Mouse (Mus musculus) heart, embryonic 13.5 days (tissue): ENCODE measurements around the gene Bloc1s3. TPM values are rescaled to one million over a fixed set of nuclear protein-coding genes. Genes with fewer than 3 reads are reported as not detected.
"Not testable (repeated sequence)": the region's sequence is repeated elsewhere in the genome, so short reads cannot be mapped to it uniquely, and the experiment has no call there.

ENCODE experiments used
- ATAC-seq: fragments of 200-750 bp; cut with Nextera tagmentation; 2 replicates; pipeline ENCODE4 v1.8.0; 2017; ENCODE audit warnings: moderate TSS enrichment; ENCODE audit not compliant: insufficient number of reproducible peaks, low FRiP score, low TSS enrichment; ENCODE audit errors: extremely low read depth
- H3K27ac ChIP-seq: fragments of 300-500 bp; sonication (generic); replicated peaks from 2 replicates; pipeline ENCODE4 v1.5.1; 2015; ENCODE audit warnings: moderate library complexity, mild to moderate bottlenecking, inconsistent platforms
- H3K27me3 ChIP-seq: fragments of 300-500 bp; sonication (generic); replicated peaks from 2 replicates; pipeline ENCODE4 v1.6.1; 2015; ENCODE audit warnings: mild to moderate bottlenecking, inconsistent platforms
- H3K36me3 ChIP-seq: fragments of 300-500 bp; sonication (generic); 2 replicates; pipeline ENCODE4 v1.6.1; 2015; ENCODE audit warnings: mild to moderate bottlenecking, inconsistent platforms
- H3K4me1 ChIP-seq: fragments of 300-500 bp; sonication (generic); 2 replicates; pipeline ENCODE4 v1.6.1; 2015; ENCODE audit warnings: inconsistent platforms
- H3K4me2 ChIP-seq: fragments of 300-500 bp; sonication (generic); 2 replicates; pipeline ENCODE4 v1.6.1; 2015; ENCODE audit warnings: inconsistent platforms, mild to moderate bottlenecking, moderate library complexity
- H3K4me3 ChIP-seq: fragments of 300-500 bp; sonication (generic); 2 replicates; pipeline ENCODE4 v1.5.1; 2015; ENCODE audit warnings: moderate library complexity, mild to moderate bottlenecking, inconsistent platforms
- H3K9ac ChIP-seq: fragments of 300-500 bp; sonication (generic); 2 replicates; pipeline ENCODE4 v1.6.1; 2015; ENCODE audit warnings: inconsistent platforms, mild to moderate bottlenecking, moderate library complexity
- H3K9me3 ChIP-seq: fragments of 300-500 bp; sonication (generic); 2 replicates; pipeline ENCODE4 v1.6.1; 2016; ENCODE audit warnings: inconsistent platforms
- WGBS: fragments of 180-500 bp; shearing (Covaris S2); methylation state at CpG from one replicate; pipeline ENCODE4 v1.1.7; 2015; ENCODE audit warnings: mixed read lengths; 5-methylcytosine and 5-hydroxymethylcytosine counted together
- polyA plus RNA-seq: library from polyadenylated mRNA; unstranded; fragments of >200 nt; fragmentation: Nextera tagmentation; extraction: Ambion mirVana; gene quantifications from 2 replicates; pipeline ENCODE4 v1.2.1, GENCODE M21; 2015

Gene Bloc1s3
- polyA plus RNA-seq, 1 experiment from 2014 or later, result 1.5 TPM

GRCm38 (mm10) chr7:19512353-19512752 is 4.2 kb upstream of the Bloc1s3 start:
- WGBS, result 64% methylated on average over 6 of the region's 6 CpGs
- no peaks in the 10 kb centered on the region for H3K36me3 ChIP-seq
- no peak overlapping the region for H3K27ac ChIP-seq
- ATAC-seq, result no peak
- no peaks in the 10 kb centered on the region for H3K9me3 ChIP-seq
- no peak overlapping the region for H3K4me2 ChIP-seq
- H3K4me3 ChIP-seq, result no peak overlapping the region
- peaks cover 15% of the 10 kb centered on the region for H3K4me1 ChIP-seq
- peaks cover 19% of the 10 kb centered on the region for H3K27me3 ChIP-seq
- no peak overlapping the region for H3K9ac ChIP-seq

- not testable (repeated sequence) for H3K36me3 ChIP-seq, H3K4me3 ChIP-seq, H3K4me2 ChIP-seq, H3K9me3 ChIP-seq, H3K9ac ChIP-seq, ATAC-seq, H3K27ac ChIP-seq
- peaks cover 19% of the 10 kb centered on the region for H3K4me1 ChIP-seq
- H3K27me3 ChIP-seq, result peaks cover 15% of the 10 kb centered on the region
- 74% methylated on average over 7 of the region's 7 CpGs for WGBS
Observed at GRCm38 (mm10) chr7:19511934-19512333, 3.8 kb upstream of the Bloc1s3 start.

- peak overlapping the region; percentile 79 for H3K4me3 ChIP-seq
- no peaks in the 10 kb centered on the region for H3K36me3 ChIP-seq
- H3K4me1 ChIP-seq, result peaks cover 26% of the 10 kb centered on the region
- H3K9me3 ChIP-seq, result no peaks in the 10 kb centered on the region
- no peak for ATAC-seq
- H3K9ac ChIP-seq, result peak overlapping the region; percentile 90; the same call in 1 of the 2 replicates
- H3K4me2 ChIP-seq, result peak overlapping the region; percentile 88
- peak overlapping the region; percentile 83 for H3K27ac ChIP-seq
- no peaks in the 10 kb centered on the region for H3K27me3 ChIP-seq
- WGBS, result 90% methylated on average over 7 of the region's 7 CpGs
Observed at GRCm38 (mm10) chr7:19509786-19510185, 1.6 kb upstream of the Bloc1s3 start.

GRCm38 (mm10) chr7:19508924-19509568 is 879 bp upstream of the Bloc1s3 start:
- Histone ChIP-seq H3K4me1 (peaks cover 26% of the 10 kb centered on the region), H3K9ac (peak overlapping the region; percentile 90), H3K9me3 (no peaks in the 10 kb centered on the region), H3K36me3 (no peaks in the 10 kb centered on the region), H3K27me3 (no peaks in the 10 kb centered on the region), H3K27ac (peak overlapping the region; percentile 83), H3K4me2 (peak overlapping the region; percentile 88), H3K4me3 (peak overlapping the region; percentile 79)
- 3% methylated on average over 15 of the region's 15 CpGs for WGBS
- ATAC-seq, result no peak

- no peaks in the 10 kb centered on the region for H3K9me3 ChIP-seq
- peak overlapping the region; percentile 83; the same call in 1 of the 2 replicates for H3K27ac ChIP-seq
- no peak for ATAC-seq
- peak overlapping the region; percentile 88 for H3K4me2 ChIP-seq
- no peaks in the 10 kb centered on the region for H3K27me3 ChIP-seq
- WGBS, result 5% methylated on average over 18 of the region's 18 CpGs
- peaks cover 26% of the 10 kb centered on the region for H3K4me1 ChIP-seq
- peak overlapping the region; percentile 90 for H3K9ac ChIP-seq
- no peaks in the 10 kb centered on the region for H3K36me3 ChIP-seq
- peak overlapping the region; percentile 79 for H3K4me3 ChIP-seq
Observed at GRCm38 (mm10) chr7:19507612-19507981, 570 bp downstream of the Bloc1s3 start.

GRCm38 (mm10) chr7:19506969-19507611 is 1.1 kb downstream of the Bloc1s3 start:
- Histone ChIP-seq H3K4me3 (peak overlapping the region; percentile 79), H3K9me3 (no peaks in the 10 kb centered on the region), H3K9ac (peak overlapping the region; percentile 90), H3K4me2 (peak overlapping the region; percentile 88), H3K4me1 (peaks cover 26% of the 10 kb centered on the region), H3K27ac (no peak overlapping the region; the same call in 1 of the 2 replicates), H3K36me3 (no peaks in the 10 kb centered on the region), H3K27me3 (no peaks in the 10 kb centered on the region)
- under 1% methylated on average over 71 of the region's 71 CpGs for WGBS
- ATAC-seq, result no peak; the same call in 1 of the 2 replicates

GRCm38 (mm10) chr7:19506326-19506725 is 1.8 kb downstream of the Bloc1s3 start:
- Histone ChIP-seq H3K36me3 (no peaks in the 10 kb centered on the region), H3K27ac (no peak overlapping the region), H3K4me1 (peaks cover 26% of the 10 kb centered on the region), H3K9ac (no peak overlapping the region), H3K4me2 (peak overlapping the region; percentile 88), H3K4me3 (peak overlapping the region; percentile 79), H3K27me3 (no peaks in the 10 kb centered on the region), H3K9me3 (no peaks in the 10 kb centered on the region)
- WGBS, result 35% methylated on average over 6 of the region's 6 CpGs
- no peak for ATAC-seq

GRCm38 (mm10) chr7:19503481-19504068 is 4.6 kb downstream of the Bloc1s3 start:
- H3K9me3 ChIP-seq, result no peaks in the 10 kb centered on the region
- no peak overlapping the region for H3K4me3 ChIP-seq
- ATAC-seq, result no peak
- H3K27me3 ChIP-seq, result no peaks in the 10 kb centered on the region
- 28% methylated on average over 5 of the region's 5 CpGs for WGBS
- no peak overlapping the region for H3K4me2 ChIP-seq
- peaks cover 16% of the 10 kb centered on the region for H3K4me1 ChIP-seq
- H3K9ac ChIP-seq, result no peak overlapping the region
- no peak overlapping the region for H3K27ac ChIP-seq
- no peaks in the 10 kb centered on the region for H3K36me3 ChIP-seq

DNA sequence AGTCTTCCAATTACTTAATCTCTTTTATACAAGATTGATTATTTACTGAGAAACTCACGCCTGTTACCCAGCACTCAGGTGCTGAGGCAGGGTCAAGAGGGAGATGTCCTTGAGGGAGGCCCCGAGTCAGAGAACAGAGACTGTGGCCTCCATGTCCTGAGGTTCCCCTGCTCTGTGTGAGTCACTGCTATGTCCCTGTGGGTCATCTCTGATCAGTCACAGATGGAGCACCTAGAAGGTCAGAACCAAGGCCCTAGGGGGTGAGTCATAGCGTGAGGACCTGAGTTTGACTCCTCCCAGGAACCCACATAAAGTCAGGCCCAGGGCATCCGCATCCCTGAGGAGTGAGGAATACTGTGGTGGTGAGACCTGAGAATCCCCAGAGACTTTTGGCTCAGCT is 6.5 kb downstream of the Bloc1s3 start:
- no peak overlapping the region for H3K9ac ChIP-seq
- H3K27ac ChIP-seq, result no peak overlapping the region
- H3K4me3 ChIP-seq, result no peak overlapping the region
- 68% methylated on average over 4 of the region's 4 CpGs for WGBS
- H3K9me3 ChIP-seq, result no peaks in the 10 kb centered on the region
- H3K4me1 ChIP-seq, result peaks cover 4% of the 10 kb centered on the region
- H3K27me3 ChIP-seq, result no peaks in the 10 kb centered on the region
- no peak for ATAC-seq
- H3K36me3 ChIP-seq, result no peaks in the 10 kb centered on the region
- H3K4me2 ChIP-seq, result no peak overlapping the region

DNA sequence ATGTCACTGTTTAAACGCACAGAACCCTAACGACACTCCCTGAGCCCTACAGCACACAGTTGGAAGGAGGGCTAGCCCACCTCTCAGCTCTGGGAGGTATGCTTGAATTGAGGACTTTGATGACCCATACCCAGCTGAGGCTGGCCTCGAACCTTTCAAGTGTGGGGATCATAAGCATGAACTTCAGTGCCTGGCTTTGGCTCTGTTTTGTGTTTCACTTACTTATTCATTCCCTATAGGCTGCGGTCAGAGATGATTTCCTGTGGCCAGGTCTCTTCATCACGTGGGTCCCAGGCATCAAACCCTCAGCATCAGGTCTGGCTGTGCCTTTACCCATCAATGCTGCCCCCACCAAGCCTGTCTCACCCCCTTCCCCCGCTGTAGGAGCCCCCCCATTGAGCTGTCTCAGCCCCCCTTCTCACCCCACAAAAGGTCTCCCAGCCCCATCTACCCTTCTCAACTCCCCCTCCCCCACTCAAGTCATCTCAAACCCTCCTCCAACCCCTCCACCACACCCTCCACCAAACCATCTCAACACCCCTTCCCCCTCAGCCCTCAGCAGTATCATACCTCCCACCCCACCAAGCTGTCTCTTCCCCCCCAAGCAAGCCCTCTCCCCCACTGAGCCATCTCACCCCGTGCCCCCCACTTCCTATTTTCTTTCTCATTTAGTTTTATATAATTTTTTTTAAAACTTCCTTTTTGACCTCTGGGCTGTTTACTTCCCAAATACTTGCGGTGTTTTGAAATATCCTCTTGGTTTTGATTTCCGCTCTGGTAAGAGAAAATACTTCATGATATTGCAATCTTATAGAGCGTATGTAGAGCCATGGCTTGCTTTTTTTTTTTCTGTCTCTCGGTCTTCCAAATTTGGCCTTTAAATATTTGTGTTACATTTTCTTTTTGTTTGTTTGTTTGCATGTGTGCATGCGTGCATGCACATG is 7.5 kb downstream of the Bloc1s3 start:
- Histone ChIP-seq H3K9ac (no peak overlapping the region), H3K27me3 (no peaks in the 10 kb centered on the region), H3K27ac (no peak overlapping the region), H3K4me3 (no peak overlapping the region), H3K4me2 (no peak overlapping the region), H3K36me3 (no peaks in the 10 kb centered on the region), H3K4me1 (no peaks in the 10 kb centered on the region), H3K9me3 (no peaks in the 10 kb centered on the region)
- no peak for ATAC-seq
- WGBS, result 64% methylated on average over 12 of the region's 12 CpGs

GRCm38 (mm10) chr7:19498326-19498725 is 9.8 kb downstream of the Bloc1s3 start:
- no peak overlapping the region for H3K27ac ChIP-seq
- no peak overlapping the region for H3K4me3 ChIP-seq
- H3K36me3 ChIP-seq, result no peaks in the 10 kb centered on the region
- no peaks in the 10 kb centered on the region for H3K9me3 ChIP-seq
- peaks cover 6% of the 10 kb centered on the region; the same call in 1 of the 2 replicates for H3K4me1 ChIP-seq
- H3K9ac ChIP-seq, result no peak overlapping the region
- no peak overlapping the region for H3K4me2 ChIP-seq
- ATAC-seq, result no peak
- 0 out of 2 replicates have a peak, but pooled peaks cover 2% of the 10 kb centered on the region for H3K27me3 ChIP-seq
- 65% methylated on average over 4 of the region's 4 CpGs for WGBS
